Mouse (Mus musculus) bone marrow, adult 2 months (tissue): ENCODE measurements at regions not wholly inside any gene's neighbourhood (a gene's known extent, or its start where the extent isn't known, plus 50 kb on each side); places are given as distances from the start of the nearest gene placed in this dataset.

ENCODE experiments used
- CTCF ChIP-seq: fragments of 200-500 bp; IDR thresholded peaks from 2 replicates; pipeline ENCODE4 v1.5.1; 2011; ENCODE audit warnings: low read length, control low read depth; ENCODE audit not compliant: control insufficient read depth, insufficient read depth
- POLR2A ChIP-seq: fragments of 200-500 bp; IDR thresholded peaks from 2 replicates; pipeline ENCODE4 v1.6.1; 2011; ENCODE audit warnings: low read depth, mild to moderate bottlenecking, control low read depth, low read length, borderline replicate concordance; ENCODE audit not compliant: control insufficient read depth

DNA sequence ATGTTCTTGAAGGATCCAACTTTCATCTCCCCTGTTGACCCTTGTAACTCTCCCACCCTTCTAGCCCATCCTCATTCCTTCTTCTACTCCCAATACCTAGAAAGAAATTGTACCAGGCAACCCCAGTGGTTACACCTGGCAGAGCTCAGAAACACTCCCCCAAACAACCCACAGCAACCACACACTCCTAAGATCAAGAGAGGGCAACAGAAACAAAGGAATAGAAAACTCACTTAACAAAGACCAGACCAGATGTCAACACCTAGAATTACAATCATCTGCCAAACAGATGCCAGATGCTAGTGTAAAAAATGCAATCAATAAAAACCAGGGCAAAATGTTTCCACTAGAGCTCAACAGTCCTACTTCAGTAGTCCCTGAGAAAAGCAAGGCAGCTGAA, 400.9 kb downstream of the Ptprc start:
- TF ChIP-seq CTCF = no peak
- no peak for TF ChIP-seq POLR2A
